Mouse (Mus musculus) neural tube, embryonic 14.5 days (tissue): ENCODE results near the gene Rrp1b. TPM values are rescaled to one million over a fixed set of nuclear protein-coding genes. Genes with fewer than 3 reads are reported as not detected.

Experiments
- ATAC-seq: fragments of 200-750 bp; cut with Nextera tagmentation; 2 replicates; pipeline ENCODE4 v1.8.0; 2017; ENCODE audit warnings: low read depth, mild to moderate bottlenecking, moderate TSS enrichment, moderate library complexity
- H3K27ac ChIP-seq: fragments of 300-500 bp; sonication (generic); 2 replicates; pipeline ENCODE4 v1.5.1; 2014; ENCODE audit warnings: low read depth, mild to moderate bottlenecking, control low read depth, low read length, moderate library complexity, mixed read lengths
- H3K27me3 ChIP-seq: fragments of 300-500 bp; sonication (generic); 2 replicates; pipeline ENCODE4 v1.6.1; 2014; ENCODE audit warnings: low read length; ENCODE audit not compliant: control insufficient read depth, insufficient read depth
- H3K36me3 ChIP-seq: fragments of 300-500 bp; sonication (generic); 2 replicates; pipeline ENCODE4 v1.6.1; 2014; ENCODE audit warnings: low read length, mixed read lengths; ENCODE audit not compliant: control insufficient read depth, insufficient read depth
- H3K4me1 ChIP-seq: fragments of 300-500 bp; sonication (generic); 2 replicates; pipeline ENCODE4 v1.6.1; 2014; ENCODE audit warnings: low read length; ENCODE audit not compliant: control insufficient read depth, insufficient read depth
- H3K4me2 ChIP-seq: fragments of 300-500 bp; sonication (generic); 2 replicates; pipeline ENCODE4 v1.6.1; 2014; ENCODE audit warnings: mild to moderate bottlenecking, low read depth, low read length, control low read depth
- H3K4me3 ChIP-seq: fragments of 300-500 bp; sonication (generic); 2 replicates; pipeline ENCODE4 v1.5.1; 2014; ENCODE audit warnings: low read depth, low read length, control low read depth, mixed read lengths
- H3K9ac ChIP-seq: fragments of 300-500 bp; sonication (generic); replicated peaks from 2 replicates; pipeline ENCODE4 v1.6.1; 2014; ENCODE audit warnings: low read depth, mild to moderate bottlenecking, control low read depth, low read length, mixed read lengths
- H3K9me3 ChIP-seq: fragments of 300-500 bp; sonication (generic); 2 replicates; pipeline ENCODE4 v1.6.1; 2016; ENCODE audit warnings: low read length; ENCODE audit not compliant: control insufficient read depth
- WGBS: fragments of 180-500 bp; shearing (Covaris S2); extraction: QIAGEN DNeasy Blood & Tissue Kit; methylation state at CpG from one replicate; pipeline ENCODE4 v1.1.7; 2014; 5-methylcytosine and 5-hydroxymethylcytosine counted together
- polyA plus RNA-seq: library from polyadenylated mRNA; unstranded; fragments of >200 nt; fragmentation: Nextera tagmentation; extraction: Ambion mirVana; gene quantifications from 2 replicates; pipeline ENCODE4 v1.2.1, GENCODE M21; 2014

Gene Rrp1b
- polyA plus RNA-seq, 1 experiment from 2014 or later, result 40.8 TPM

GRCm38 (mm10) chr17:32046541-32046940 is 10.6 kb downstream of the Rrp1b start:
- H3K9me3 ChIP-seq, result no peaks in the 10 kb centered on the region
- no peaks in the 10 kb centered on the region for H3K27me3 ChIP-seq
- no peak overlapping the region for H3K27ac ChIP-seq
- no peak overlapping the region for H3K4me3 ChIP-seq
- no peak overlapping the region for H3K9ac ChIP-seq
- H3K36me3 ChIP-seq, result peaks cover 15% of the 10 kb centered on the region
- WGBS, result 90% methylated on average over 5 of the region's 5 CpGs
- no peaks in the 10 kb centered on the region for H3K4me1 ChIP-seq
- no peak for ATAC-seq
- H3K4me2 ChIP-seq, result no peak overlapping the region

GRCm38 (mm10) chr17:32048351-32048750 is 12.5 kb downstream of the Rrp1b start:
- peaks cover 25% of the 10 kb centered on the region for H3K36me3 ChIP-seq
- H3K27me3 ChIP-seq, result no peaks in the 10 kb centered on the region
- no peak overlapping the region for H3K4me3 ChIP-seq
- no peak for ATAC-seq
- 96% methylated on average over 5 of the region's 5 CpGs for WGBS
- no peak overlapping the region for H3K27ac ChIP-seq
- H3K9me3 ChIP-seq, result no peaks in the 10 kb centered on the region
- no peaks in the 10 kb centered on the region for H3K4me1 ChIP-seq
- H3K4me2 ChIP-seq, result no peak overlapping the region
- H3K9ac ChIP-seq, result no peak overlapping the region

- WGBS, result 81% methylated on average over 4 of the region's 4 CpGs
- no peak for ATAC-seq
- H3K9me3 ChIP-seq, result no peaks in the 10 kb centered on the region
- no peak overlapping the region for H3K4me3 ChIP-seq
- no peaks in the 10 kb centered on the region for H3K27me3 ChIP-seq
- no peak overlapping the region for H3K4me2 ChIP-seq
- peaks cover 36% of the 10 kb centered on the region for H3K36me3 ChIP-seq
- no peaks in the 10 kb centered on the region for H3K4me1 ChIP-seq
- no peak overlapping the region for H3K27ac ChIP-seq
- no peak overlapping the region for H3K9ac ChIP-seq
Measured at GRCm38 (mm10) chr17:32049914-32050313, 14.0 kb downstream of the Rrp1b start.

- Histone ChIP-seq H3K36me3 (peaks cover 43% of the 10 kb centered on the region), H3K27me3 (no peaks in the 10 kb centered on the region), H3K9ac (no peak overlapping the region), H3K4me2 (no peak overlapping the region), H3K9me3 (no peaks in the 10 kb centered on the region), H3K4me3 (no peak overlapping the region), H3K27ac (no peak overlapping the region), H3K4me1 (no peaks in the 10 kb centered on the region)
- 96% methylated on average over 6 of the region's 6 CpGs for WGBS
- no peak for ATAC-seq
Measured at GRCm38 (mm10) chr17:32050609-32051008, 14.7 kb downstream of the Rrp1b start.

- Histone ChIP-seq H3K36me3 (peaks cover 60% of the 10 kb centered on the region), H3K4me3 (no peak overlapping the region), H3K27me3 (no peaks in the 10 kb centered on the region), H3K27ac (no peak overlapping the region), H3K9me3 (no peaks in the 10 kb centered on the region), H3K9ac (no peak overlapping the region), H3K4me1 (no peaks in the 10 kb centered on the region), H3K4me2 (no peak overlapping the region)
- WGBS, result 62% methylated on average over 5 of the region's 5 CpGs
- no peak; the same call in 1 of the 2 replicates for ATAC-seq
Measured at GRCm38 (mm10) chr17:32052237-32053080, 16.6 kb downstream of the Rrp1b start.

GRCm38 (mm10) chr17:32053677-32054076 is 17.8 kb downstream of the Rrp1b start:
- Histone ChIP-seq H3K4me3 (no peak overlapping the region), H3K36me3 (peaks cover 64% of the 10 kb centered on the region), H3K9ac (no peak overlapping the region), H3K27me3 (no peaks in the 10 kb centered on the region), H3K4me2 (no peak overlapping the region), H3K4me1 (no peaks in the 10 kb centered on the region), H3K27ac (no peak overlapping the region), H3K9me3 (no peaks in the 10 kb centered on the region)
- 96% methylated on average over 5 of the region's 5 CpGs for WGBS
- ATAC-seq, result no peak

- no peak for ATAC-seq
- no peaks in the 10 kb centered on the region for H3K9me3 ChIP-seq
- peaks cover 74% of the 10 kb centered on the region for H3K36me3 ChIP-seq
Measured at GRCm38 (mm10) chr17:32057843-32058242, 21.9 kb downstream of the Rrp1b start.

GRCm38 (mm10) chr17:32059084-32059483 is 23.2 kb downstream of the Rrp1b start:
- ATAC-seq, result no peak

More at GRCm38 (mm10) chr17:32057843-32058242, 21.9 kb downstream of the Rrp1b start:
- no peaks in the 10 kb centered on the region for H3K4me1 ChIP-seq
- H3K27ac ChIP-seq, result no peak overlapping the region
- H3K9ac ChIP-seq, result no peak overlapping the region
- H3K4me2 ChIP-seq, result no peak overlapping the region
- 60% methylated on average over 2 of the region's 2 CpGs for WGBS
- no peak overlapping the region for H3K4me3 ChIP-seq
- no peaks in the 10 kb centered on the region for H3K27me3 ChIP-seq

GRCm38 (mm10) chr17:32061219-32061618 is 25.3 kb downstream of the Rrp1b start:
- peaks cover 50% of the 10 kb centered on the region for H3K36me3 ChIP-seq
- no peak for ATAC-seq
- 97% methylated on average over 14 of the region's 14 CpGs for WGBS

More at GRCm38 (mm10) chr17:32059084-32059483, 23.2 kb downstream of the Rrp1b start:
- no peak overlapping the region for H3K4me2 ChIP-seq
- H3K4me3 ChIP-seq, result no peak overlapping the region
- H3K27ac ChIP-seq, result no peak overlapping the region
- peaks cover 68% of the 10 kb centered on the region for H3K36me3 ChIP-seq
- no peaks in the 10 kb centered on the region for H3K4me1 ChIP-seq
- WGBS, result 100% methylated on average over 2 of the region's 2 CpGs
- H3K9me3 ChIP-seq, result no peaks in the 10 kb centered on the region
- no peak overlapping the region for H3K9ac ChIP-seq
- no peaks in the 10 kb centered on the region for H3K27me3 ChIP-seq

More at GRCm38 (mm10) chr17:32061219-32061618, 25.3 kb downstream of the Rrp1b start:
- Histone ChIP-seq H3K27me3 (no peaks in the 10 kb centered on the region), H3K9me3 (no peaks in the 10 kb centered on the region), H3K4me1 (no peaks in the 10 kb centered on the region), H3K4me2 (no peak overlapping the region), H3K4me3 (no peak overlapping the region), H3K27ac (no peak overlapping the region), H3K9ac (no peak overlapping the region)
